Mouse (Mus musculus) CH12.LX (cell line): ENCODE measurements around the gene Hcn1. TPM values are rescaled to one million over a fixed set of nuclear protein-coding genes. Genes with fewer than 3 reads are reported as not detected.
"Not testable (repeated sequence)": the region's sequence is repeated elsewhere in the genome, so short reads cannot be mapped to it uniquely, and the experiment has no call there.

ENCODE experiments used
- DNase-seq: peaks from one replicate; pipeline ENCODE4 v3.0.0-alpha.2; 2013; ENCODE audit errors: extremely low read depth
- H3K27ac ChIP-seq: 2 replicates; pipeline ENCODE4 v1.5.1; 2012; ENCODE audit warnings: low read depth, mild to moderate bottlenecking, control low read depth, moderate library complexity; ENCODE audit not compliant: insufficient read depth
- H3K27me3 ChIP-seq: replicated peaks from 2 replicates; pipeline ENCODE3; 2012; ENCODE audit warnings: inconsistent platforms
- H3K36me3 ChIP-seq, 2 experiments: replicated peaks in 1 of 2; 2 replicates each; pipeline versions ENCODE3 to v1.6.1; 2012; ENCODE audit warnings: inconsistent platforms in 1 of 2, low read length in 1 of 2, mild to moderate bottlenecking in 1 of 2, mixed read lengths in 1 of 2, moderate library complexity in 1 of 2; ENCODE audit not compliant: control insufficient read depth in 1 of 2, insufficient read depth in 1 of 2
- H3K4me1 ChIP-seq, 2 experiments: 2 replicates each; pipeline ENCODE4 v1.6.1; 2012; ENCODE audit warnings: inconsistent platforms in 1 of 2, moderate library complexity in 1 of 2; ENCODE audit not compliant: insufficient read depth in 2 of 2, control insufficient read depth in 1 of 2
- H3K4me2 ChIP-seq: 2 replicates; pipeline ENCODE4 v1.6.1; 2012; ENCODE audit warnings: low read depth, mild to moderate bottlenecking, control low read depth; ENCODE audit not compliant: poor library complexity, insufficient read depth, severe bottlenecking
- H3K4me3 ChIP-seq, 3 experiments: fragments of 150-350 bp in 1 of 3; sonication (generic) in 1 of 3; replicated peaks in 1 of 3; 2 replicates each; pipeline versions ENCODE3 to v1.5.1; 2011 to 2012; ENCODE audit warnings: low read depth in 2 of 3, low read length in 2 of 3, mild to moderate bottlenecking in 2 of 3, moderate library complexity in 2 of 3, control low read depth in 1 of 3, improper control_type of control experiment in 1 of 3, inconsistent platforms in 1 of 3, mixed read lengths in 1 of 3; ENCODE audit not compliant: poor library complexity in 1 of 3
- H3K79me2 ChIP-seq: replicated peaks from 2 replicates; pipeline ENCODE4 v1.6.1; 2012; ENCODE audit warnings: mild to moderate bottlenecking, moderate library complexity; ENCODE audit not compliant: control insufficient read depth, poor library complexity, insufficient read depth, severe bottlenecking; ENCODE audit errors: extremely low read depth
- H3K9ac ChIP-seq: 2 replicates; pipeline ENCODE4 v1.6.1; 2012; ENCODE audit warnings: low read depth, mild to moderate bottlenecking, control low read depth, moderate library complexity; ENCODE audit not compliant: insufficient read depth
- H3K9me3 ChIP-seq: replicated peaks from 2 replicates; pipeline ENCODE3; 2012; ENCODE audit warnings: low read length, inconsistent platforms, mixed read lengths
- BHLHE40 ChIP-seq: IDR thresholded peaks from 2 replicates; pipeline ENCODE4 v1.6.1; 2011; ENCODE audit warnings: mild to moderate bottlenecking, low read depth, low read length, improper control_type of control experiment
- CHD1 ChIP-seq: IDR thresholded peaks from 2 replicates; pipeline ENCODE4 v1.6.1; 2012; ENCODE audit warnings: low read depth, low read length, improper control_type of control experiment, inconsistent platforms
- E2F4 ChIP-seq: IDR thresholded peaks from 2 replicates; pipeline ENCODE4 v1.6.1; 2011; ENCODE audit warnings: low read depth, low read length, improper control_type of control experiment; ENCODE audit not compliant: insufficient replicate concordance
- ELF1 ChIP-seq: IDR thresholded peaks from 2 replicates; pipeline ENCODE4 v1.6.1; 2014; ENCODE audit warnings: low read depth, mild to moderate bottlenecking, inconsistent platforms, low read length, improper control_type of control experiment
- HCFC1 ChIP-seq: IDR thresholded peaks from 2 replicates; pipeline ENCODE4 v1.6.1; 2012; ENCODE audit warnings: low read depth, mild to moderate bottlenecking, inconsistent platforms, low read length, improper control_type of control experiment
- JUND ChIP-seq: conservative IDR thresholded peaks from 2 replicates; pipeline ENCODE4 v1.6.1; 2011; ENCODE audit warnings: low read depth, low read length, improper control_type of control experiment
- KAT2A ChIP-seq: IDR thresholded peaks from 2 replicates; pipeline ENCODE4 v1.6.1; 2012; ENCODE audit warnings: low read length, improper control_type of control experiment, inconsistent platforms; ENCODE audit not compliant: insufficient replicate concordance
- MAFK ChIP-seq: IDR thresholded peaks from 2 replicates; pipeline ENCODE4 v1.6.1; 2011; ENCODE audit warnings: low read length, improper control_type of control experiment; ENCODE audit not compliant: insufficient replicate concordance
- MAX ChIP-seq: IDR thresholded peaks from 2 replicates; pipeline ENCODE4 v1.6.1; 2011; ENCODE audit warnings: low read length, improper control_type of control experiment
- MAZ ChIP-seq: IDR thresholded peaks from 2 replicates; pipeline ENCODE4 v1.6.1; 2012; ENCODE audit warnings: low read depth, mild to moderate bottlenecking, inconsistent platforms, low read length, improper control_type of control experiment, moderate library complexity
- POLR2A ChIP-seq: IDR thresholded peaks from 2 replicates; pipeline ENCODE4 v1.6.1; 2011; ENCODE audit warnings: low read depth, mild to moderate bottlenecking, improper control_type of control experiment, low read length
- RAD21 ChIP-seq: IDR thresholded peaks from 2 replicates; pipeline ENCODE4 v1.6.1; 2011; ENCODE audit warnings: low read depth, mild to moderate bottlenecking, low read length, improper control_type of control experiment, moderate library complexity
- TBP ChIP-seq: conservative IDR thresholded peaks from 2 replicates; pipeline ENCODE4 v1.6.1; 2011; ENCODE audit warnings: low read depth, low read length, improper control_type of control experiment
- USF2 ChIP-seq: conservative IDR thresholded peaks from 2 replicates; pipeline ENCODE4 v1.6.1; 2011; ENCODE audit warnings: low read depth, low read length, improper control_type of control experiment
- ZC3H11A ChIP-seq: IDR thresholded peaks from 2 replicates; pipeline ENCODE4 v1.6.1; 2012; ENCODE audit warnings: low read depth, mild to moderate bottlenecking, inconsistent platforms, low read length, improper control_type of control experiment
- dilution Hi-C: fragments of 300-500 bp; cut with MboI; formaldehyde crosslinking; loops from 2 replicates; pipeline ENCODE4 v1.14.3; 2020; ENCODE audit warnings: low sequenced_read_pairs; ENCODE audit not compliant: extremely low pct_unique_long_range_greater_than_20kb, extremely low pct_ligation_motif_present
- in situ Hi-C: fragments of 300-500 bp; cut with MboI; formaldehyde crosslinking; loops from 3 replicates; pipeline ENCODE4 v1.14.3; 2019; ENCODE audit warnings: low sequenced_read_pairs, low pct_ligation_motif_present, low pct_unique_long_range_greater_than_20kb, mixed read lengths
- polyA plus RNA-seq: library from polyadenylated mRNA; unstranded; fragments of >175 nt; gene quantifications from 2 replicates; pipeline ENCODE4 v1.2.1, GENCODE M21; 2012; ENCODE audit warnings: low read depth; ENCODE audit not compliant: insufficient read length
- total RNA-seq, 2 experiments: library from RNA; depleted of rRNA; stranded (reverse); fragments of 300-350 nt in 1 of 2; fragments of >200 nt in 1 of 2; gene quantifications; 2 replicates each; pipeline ENCODE4 v1.2.3; 2012 to 2014

Hcn1 gene
- total and polyA plus RNA-seq, 3 experiments = not detected

GRCm38 (mm10) chr13:118021176-118021575, 419.1 kb downstream of the Hcn1 start:
- dilution Hi-C loops = no loop called here

GRCm38 (mm10) chr13:118022891-118023290, 420.8 kb downstream of the Hcn1 start:
- H3K9ac ChIP-seq, H3K36me3 ChIP-seq, in situ Hi-C loops, DNase-seq, H3K27ac ChIP-seq, H3K4me2 ChIP-seq, dilution Hi-C loops, H3K27me3 ChIP-seq, H3K4me3 ChIP-seq, H3K79me2 ChIP-seq, H3K4me1 ChIP-seq: not testable (repeated sequence)
- peaks cover 28% of the 10 kb centered on the region for H3K9me3 ChIP-seq

More at GRCm38 (mm10) chr13:118021176-118021575, 419.1 kb downstream of the Hcn1 start:
- Histone ChIP-seq H3K9me3 (peaks cover 14% of the 10 kb centered on the region), H3K4me1 (no peaks in the 10 kb centered on the region), H3K4me2 (no peak overlapping the region), H3K27me3 (no peaks in the 10 kb centered on the region)
- DNase-seq = no peak
- TF ChIP-seq JUND (no peak), USF2 (no peak), MAZ (no peak), MAFK (no peak)
- TF ChIP-seq, all 38 proteins: peak for 0
- Histone ChIP-seq H3K4me3 (no peak overlapping the region), H3K36me3 (no peaks in the 10 kb centered on the region), H3K9ac (no peak overlapping the region), H3K79me2 (no peaks in the 10 kb centered on the region), H3K27ac (no peak overlapping the region)
- in situ Hi-C loops = no loop called here

- Histone ChIP-seq H3K4me1 (no peaks in the 10 kb centered on the region), H3K9ac (no peak overlapping the region), H3K79me2 (no peaks in the 10 kb centered on the region), H3K27me3 (no peaks in the 10 kb centered on the region), H3K4me3 (no peak overlapping the region), H3K4me2 (no peak overlapping the region), H3K27ac (no peak overlapping the region), H3K9me3 (peaks cover 28% of the 10 kb centered on the region), H3K36me3 (no peaks in the 10 kb centered on the region)
- no peak for DNase-seq
- dilution Hi-C loops = no loop called here
- no peak for TF ChIP-seq ELF1
- TF ChIP-seq BHLHE40 = no peak
- TF ChIP-seq MAX = no peak
- no peak for TF ChIP-seq CHD1
- TF ChIP-seq E2F4 = no peak
- no peak for TF ChIP-seq HCFC1
- TF ChIP-seq ZC3H11A = no peak
- TF ChIP-seq KAT2A = no peak
- TF ChIP-seq POLR2A = no peak
- TF ChIP-seq TBP = no peak
- no peak for TF ChIP-seq RAD21
- no peak for TF ChIP-seq JUND
- in situ Hi-C loops = no loop called here
These were observed 421.3 kb downstream of the Hcn1 start for GRCm38 (mm10) chr13:118023381-118023780.
